Mouse (Mus musculus) heart, postnatal 0 days (tissue): Measurements from ENCODE around the gene Dnah11.

Source experiments
- CTCF ChIP-seq: IDR thresholded peaks from 2 replicates; pipeline ENCODE4 v1.5.1; 2016; ENCODE audit warnings: antibody characterized with exemption, control low read depth, low read depth
- EP300 ChIP-seq: IDR thresholded peaks from 2 replicates; pipeline ENCODE4 v1.6.1; 2016; ENCODE audit warnings: antibody characterized with exemption, low read depth

DNA sequence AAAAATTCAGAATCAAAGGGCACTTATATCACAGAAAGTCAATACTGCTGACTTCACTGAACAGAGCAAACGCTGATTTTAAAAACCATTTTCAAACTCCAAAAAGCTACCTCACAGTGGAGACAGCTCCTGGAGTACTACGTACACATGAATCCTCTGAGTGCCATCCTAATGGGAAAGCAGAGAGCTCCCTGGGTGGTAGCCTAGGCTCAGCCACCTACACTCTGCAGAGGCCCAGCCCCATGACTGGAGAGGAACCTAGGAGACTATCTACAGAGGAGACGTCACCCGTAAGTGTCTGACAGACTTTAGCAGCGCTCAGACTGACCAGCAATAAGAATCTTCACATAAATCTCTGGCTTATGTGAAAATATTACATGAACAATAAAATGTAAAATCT, 21.1 kb downstream of the Dnah11 start:
- TF ChIP-seq CTCF, result no peak
- TF ChIP-seq EP300, result no peak
